Mouse (Mus musculus) left cerebral cortex, adult 6 months (tissue): Measurements from ENCODE around the gene Lamc2. TPM values are rescaled to one million over a fixed set of nuclear protein-coding genes. Genes with fewer than 3 reads are reported as not detected.

Source experiments
- long read RNA-seq, 2 experiments: library from polyadenylated mRNA; unstranded; transcript quantifications; one replicate each; pipeline ENCODE4 v2.0.0; 2019 to 2020
- polyA plus RNA-seq: library from polyadenylated mRNA; unstranded; fragments of <200 nt; fragmentation: Nextera tagmentation; gene quantifications from 2 replicates; pipeline ENCODE4 v1.2.3, GENCODE M21; 2021

The Lamc2 gene
- polyA plus RNA-seq: 2.8 and 5.1 TPM in 2 replicates
- long read RNA-seq, experiment 1, full-length matches to known transcripts: 11 of 14 reads
- long read RNA-seq, experiment 1, partial matches to known transcripts: 2 of 14 reads
- long read RNA-seq, experiment 1, other reads (novel, unspliced or antisense): 1 of 14 reads
- long read RNA-seq, experiment 2, full-length matches to known transcripts: 1 of 7 reads
- long read RNA-seq, experiment 2, partial matches to known transcripts: 6 of 7 reads
- long read RNA-seq, experiment 2, other reads (novel, unspliced or antisense): 0 of 7 reads

GRCm38 (mm10) chr1:153185828-153186803, at the start of gene Lamc2:
Gene Lamc2 (minus strand): TSS chr1:153186447.

Other genes with a start within 250 kb of the Lamc2 start
- gene Nmnat2, start 231.5 kb downstream of the Lamc2 start, polyA plus RNA-seq: 53.8 and 152 TPM in 2 replicates
- 2.6 and 3.6 TPM in 2 replicates for gene Lamc1, start 146.3 kb upstream of the Lamc2 start, polyA plus RNA-seq
- gene Shcbp1l, start 238.7 kb upstream of the Lamc2 start, polyA plus RNA-seq: 0.31 and 0.46 TPM in 2 replicates